Mouse (Mus musculus) embryonic facial prominence, embryonic 14.5 days (tissue): ENCODE results near the gene Vmn1r160. TPM values are rescaled to one million over a fixed set of nuclear protein-coding genes. Genes with fewer than 3 reads are reported as not detected.
"Not testable (repeated sequence)": the region's sequence is repeated elsewhere in the genome, so short reads cannot be mapped to it uniquely, and the experiment has no call there.

Source experiments
- ATAC-seq: fragments of 200-750 bp; cut with Nextera tagmentation; 2 replicates; pipeline ENCODE4 v1.8.0; 2017; ENCODE audit warnings: low read depth, moderate number of reproducible peaks, moderate TSS enrichment
- DNase-seq: peaks from one replicate; pipeline ENCODE4 v3.0.0-alpha.2; 2015; ENCODE audit warnings: low spot score
- H3K27ac ChIP-seq: fragments of 300-500 bp; sonication (generic); replicated peaks from 2 replicates; pipeline ENCODE4 v1.5.1; 2014; ENCODE audit warnings: low read depth, mild to moderate bottlenecking, low read length, moderate library complexity
- H3K27me3 ChIP-seq: fragments of 300-500 bp; sonication (generic); replicated peaks from 2 replicates; pipeline ENCODE4 v1.6.1; 2014; ENCODE audit warnings: low read length; ENCODE audit not compliant: control insufficient read depth, insufficient read depth
- H3K36me3 ChIP-seq: fragments of 300-500 bp; sonication (generic); 2 replicates; pipeline ENCODE4 v1.6.1; 2014; ENCODE audit warnings: low read length, mixed read lengths; ENCODE audit not compliant: control insufficient read depth, insufficient read depth
- H3K4me1 ChIP-seq: fragments of 300-500 bp; sonication (generic); 2 replicates; pipeline ENCODE4 v1.6.1; 2014; ENCODE audit warnings: antibody characterized with exemption, low read length; ENCODE audit not compliant: control insufficient read depth, insufficient read depth
- H3K4me2 ChIP-seq: fragments of 300-500 bp; sonication (generic); 2 replicates; pipeline ENCODE4 v1.6.1; 2014; ENCODE audit warnings: low read depth, mild to moderate bottlenecking, low read length, moderate library complexity, mixed read lengths
- H3K4me3 ChIP-seq: fragments of 300-500 bp; sonication (generic); 2 replicates; pipeline ENCODE4 v1.5.1; 2014; ENCODE audit warnings: low read depth, mild to moderate bottlenecking, low read length
- H3K9ac ChIP-seq: fragments of 300-500 bp; sonication (generic); 2 replicates; pipeline ENCODE4 v1.6.1; 2014; ENCODE audit warnings: low read depth, mild to moderate bottlenecking, low read length, moderate library complexity, mixed read lengths
- H3K9me3 ChIP-seq: fragments of 300-500 bp; sonication (generic); 2 replicates; pipeline ENCODE4 v1.6.1; 2016; ENCODE audit warnings: low read length; ENCODE audit not compliant: control insufficient read depth
- WGBS: fragments of 180-500 bp; shearing (Covaris S2); extraction: QIAGEN DNeasy Blood & Tissue Kit; methylation state at CpG from one replicate; pipeline ENCODE4 v1.1.7; 2014; 5-methylcytosine and 5-hydroxymethylcytosine counted together
- polyA plus RNA-seq: library from polyadenylated mRNA; unstranded; fragments of >200 nt; fragmentation: Nextera tagmentation; extraction: Ambion mirVana; gene quantifications from 2 replicates; pipeline ENCODE4 v1.2.1, GENCODE M21; 2014

The Vmn1r160 gene
- polyA plus RNA-seq, result not detected in 2 replicates

DNA sequence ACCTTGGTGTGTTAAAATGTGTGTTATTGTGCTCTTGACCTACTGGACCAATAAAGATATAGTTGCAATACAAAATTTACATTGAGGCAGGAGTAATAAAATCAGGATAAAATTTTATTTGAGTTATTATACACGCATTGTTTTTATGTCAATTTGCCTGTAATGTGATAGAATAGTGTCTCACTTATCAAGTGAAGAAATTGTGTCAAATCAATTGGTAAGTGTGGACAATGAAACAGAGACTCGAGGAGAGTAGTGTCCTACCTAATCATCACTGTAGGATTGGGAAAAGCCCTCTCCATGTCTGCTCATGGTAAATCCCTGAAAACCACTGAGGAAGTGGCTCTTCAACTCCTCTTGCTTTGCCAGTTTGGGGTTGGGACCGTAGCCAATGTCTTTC lies at the start of gene Vmn1r160:
TSS of gene Vmn1r160 (plus strand) at position 301 of the 400 bp plus-strand sequence.
- 42% methylated on average over 1 of the region's 3 CpGs for WGBS
- not testable (repeated sequence) for H3K27me3 ChIP-seq, ATAC-seq, H3K27ac ChIP-seq, H3K4me1 ChIP-seq, H3K9ac ChIP-seq, H3K4me2 ChIP-seq, H3K4me3 ChIP-seq, H3K9me3 ChIP-seq, DNase-seq, H3K36me3 ChIP-seq

DNA sequence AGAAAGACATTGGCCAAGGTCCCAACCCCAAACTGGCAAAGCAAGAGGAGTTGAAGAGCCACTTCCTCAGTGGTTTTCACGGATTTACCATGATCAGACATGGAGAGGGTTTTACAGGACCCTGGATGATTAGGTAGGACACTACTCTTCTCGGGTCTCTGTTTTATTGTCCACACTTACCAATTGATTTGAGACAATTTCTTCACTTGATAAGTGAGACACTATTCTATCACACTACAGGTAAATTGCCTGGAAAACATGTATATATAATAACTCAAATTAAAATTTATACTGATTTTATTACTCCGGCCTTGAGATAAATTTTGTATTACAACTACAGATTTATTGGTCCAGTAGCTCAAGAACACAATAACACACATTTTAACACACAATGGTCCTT lies 27.5 kb upstream of the Vmn1r160 start, which contains the start of gene Vmn1r159:
TSS of gene Vmn1r159 (minus strand) at position 101 of the 400 bp plus-strand sequence.
- 61% methylated on average over 2 of the region's 3 CpGs for WGBS
- H3K9ac ChIP-seq, H3K4me1 ChIP-seq, H3K9me3 ChIP-seq, H3K27ac ChIP-seq, H3K4me3 ChIP-seq, DNase-seq, H3K36me3 ChIP-seq, ATAC-seq, H3K4me2 ChIP-seq, H3K27me3 ChIP-seq: not testable (repeated sequence)

Other genes starting within 250 kb of the Vmn1r160 start
- gene Vmn1r155, start 213.2 kb upstream of the Vmn1r160 start, polyA plus RNA-seq, result not detected in 2 replicates
- gene Gm8693, start 178.9 kb upstream of the Vmn1r160 start, polyA plus RNA-seq, result not detected in 2 replicates
- gene Gm4567, start 151.5 kb upstream of the Vmn1r160 start, polyA plus RNA-seq, result not detected in 2 replicates
- gene Vmn1r157, start 109.5 kb upstream of the Vmn1r160 start, polyA plus RNA-seq, result not detected in 2 replicates
- not detected in 2 replicates for gene Vmn1r158, start 80.4 kb upstream of the Vmn1r160 start, polyA plus RNA-seq
- not detected in 2 replicates for gene Vmn1r159, start 27.6 kb upstream of the Vmn1r160 start, polyA plus RNA-seq
- gene Gm4214, start 113.4 kb downstream of the Vmn1r160 start, polyA plus RNA-seq, result not detected in 2 replicates
- not detected in 2 replicates for gene Gm4216, start 148.7 kb downstream of the Vmn1r160 start, polyA plus RNA-seq
- not detected in 2 replicates for gene Vmn1r163, start 184.3 kb downstream of the Vmn1r160 start, polyA plus RNA-seq
- gene Gm8720, start 196.2 kb downstream of the Vmn1r160 start, polyA plus RNA-seq, result not detected in 2 replicates